Mouse (Mus musculus) cerebellum, adult 8-10 months (tissue): ENCODE measurements around the gene Pcyox1.
A peak's percentile ranks its signal among the peaks of the same experiment; 100 is the strongest.
"Not testable (repeated sequence)": the region's sequence is repeated elsewhere in the genome, so short reads cannot be mapped to it uniquely, and the experiment has no call there.

ENCODE experiments used
- DNase-seq: peaks from one replicate; pipeline ENCODE4 v3.0.0; 2022

Gene Pcyox1

GRCm38 (mm10) chr6:86397257-86397980 lies 465 bp upstream of the Pcyox1 start:
- no peak for DNase-seq

GRCm38 (mm10) chr6:86395969-86396368 lies 985 bp downstream of the Pcyox1 start:
- DNase-seq, result no peak

- DNase-seq, result no peak
These were observed 1.9 kb downstream of the Pcyox1 start for GRCm38 (mm10) chr6:86395021-86395420.

GRCm38 (mm10) chr6:86394078-86394720 lies 2.8 kb downstream of the Pcyox1 start:
- DNase-seq, result no peak

GRCm38 (mm10) chr6:86393187-86393586 lies 3.8 kb downstream of the Pcyox1 start:
- no peak for DNase-seq

GRCm38 (mm10) chr6:86391326-86391725 lies 5.6 kb downstream of the Pcyox1 start:
- DNase-seq, result no peak

- no peak for DNase-seq
These were observed 8.5 kb downstream of the Pcyox1 start for GRCm38 (mm10) chr6:86388461-86388860.

- DNase-seq, result no peak
These were observed 9.6 kb downstream of the Pcyox1 start for GRCm38 (mm10) chr6:86387313-86387712.

GRCm38 (mm10) chr6:86385362-86386104 lies 11.4 kb downstream of the Pcyox1 start:
- DNase-seq, result no peak

GRCm38 (mm10) chr6:86384692-86385091 lies 12.3 kb downstream of the Pcyox1 start:
- DNase-seq, result no peak

GRCm38 (mm10) chr6:86383370-86383769 lies 13.6 kb downstream of the Pcyox1 start:
- DNase-seq, result no peak

GRCm38 (mm10) chr6:86382551-86382950 lies 14.4 kb downstream of the Pcyox1 start:
- DNase-seq, result no peak

- DNase-seq, result not testable (repeated sequence)
These were observed 16.8 kb downstream of the Pcyox1 start for GRCm38 (mm10) chr6:86380112-86380511.

GRCm38 (mm10) chr6:86378341-86378740 lies 18.6 kb downstream of the Pcyox1 start:
- no peak for DNase-seq

GRCm38 (mm10) chr6:86373556-86373955 lies 23.4 kb downstream of the Pcyox1 start:
- no peak for DNase-seq

GRCm38 (mm10) chr6:86371950-86372516 lies 24.9 kb downstream of the Pcyox1 start:
- DNase-seq, result no peak

GRCm38 (mm10) chr6:86371340-86371911 lies 25.5 kb downstream of the Pcyox1 start:
- DNase-seq, result peak; percentile 94

- no peak for DNase-seq
These were observed 26.1 kb downstream of the Pcyox1 start, which contains the start of gene Snrpg for GRCm38 (mm10) chr6:86370764-86371339. TSS of gene Snrpg (plus strand) at chr6:86371304.

GRCm38 (mm10) chr6:86370093-86370713 lies 26.8 kb downstream of the Pcyox1 start:
- DNase-seq, result no peak

- no peak for DNase-seq
These were observed 28.5 kb downstream of the Pcyox1 start for GRCm38 (mm10) chr6:86368479-86368878.

GRCm38 (mm10) chr6:86366853-86367249 lies 30.1 kb downstream of the Pcyox1 start:
- DNase-seq, result no peak
